Mouse (Mus musculus): ENCODE results near the gene Dap.

- TF ChIP-seq CTCF (IDR thresholded peaks at IDR 0.05; ENCODE audit: borderline replicate concordance, insufficient read depth, low read depth, low read length): no peak
- no peak for TF ChIP-seq POLR2A (IDR thresholded peaks at IDR 0.05; ENCODE audit: borderline replicate concordance, insufficient read depth, low read length)
These were observed 25.9 kb downstream of the Dap start for GRCm38 (mm10) chr15:31250027-31250426.

Data from cerebellum, adult 2 months (tissue).